Mouse (Mus musculus): ENCODE measurements at regions not wholly inside any gene's neighbourhood (a gene's known extent, or its start where the extent isn't known, plus 50 kb on each side); places are given as distances from the start of the nearest gene placed in this dataset.

GRCm38 (mm10) chr2:167754929-167755551, 65.4 kb upstream of the Tmem189 start:
- Histone ChIP-seq H3K27me3 (ENCODE audit: low read depth, poor library complexity, severe bottlenecking) (peaks cover 3% of the 10 kb centered on the region; the same call in 1 of the 2 replicates), H3K36me3 (no peaks in the 10 kb centered on the region), H3K4me3 (no peak overlapping the region), H3K9me3 (replicated peaks) (no peaks in the 10 kb centered on the region), H3K27ac (replicated peaks) (no peak overlapping the region), H3K4me1 (peaks cover 36% of the 10 kb centered on the region)
- 90% methylated on average over 22 of the region's 22 CpGs for WGBS
- no peak for DNase-seq (ENCODE audit: low spot score)

GRCm38 (mm10) chr2:167753898-167754297, 64.3 kb upstream of the Tmem189 start:
- H3K36me3 ChIP-seq: no peaks in the 10 kb centered on the region
- H3K27ac ChIP-seq (replicated peaks): no peak overlapping the region
- peaks cover 3% of the 10 kb centered on the region; the same call in 1 of the 2 replicates for H3K27me3 ChIP-seq (ENCODE audit: low read depth, poor library complexity, severe bottlenecking)
- DNase-seq (ENCODE audit: low spot score): no peak
- H3K9me3 ChIP-seq (replicated peaks): no peaks in the 10 kb centered on the region
- peaks cover 28% of the 10 kb centered on the region for H3K4me1 ChIP-seq
- no peak overlapping the region for H3K4me3 ChIP-seq
- WGBS: 80% methylated on average over 9 of the region's 9 CpGs

GRCm38 (mm10) chr2:167752805-167753556, 63.4 kb upstream of the Tmem189 start:
- H3K27ac ChIP-seq (replicated peaks): no peak overlapping the region
- DNase-seq (ENCODE audit: low spot score): peak; percentile 31
- 69% methylated on average over 12 of the region's 12 CpGs for WGBS
- H3K4me1 ChIP-seq: peaks cover 19% of the 10 kb centered on the region
- H3K4me3 ChIP-seq: no peak overlapping the region
- H3K9me3 ChIP-seq (replicated peaks): no peaks in the 10 kb centered on the region
- H3K27me3 ChIP-seq (ENCODE audit: low read depth, poor library complexity, severe bottlenecking): peaks cover 3% of the 10 kb centered on the region
- H3K36me3 ChIP-seq: no peaks in the 10 kb centered on the region

- DNase-seq (ENCODE audit: low spot score): no peak
- no peaks in the 10 kb centered on the region for H3K9me3 ChIP-seq (replicated peaks)
- H3K27ac ChIP-seq (replicated peaks): no peak overlapping the region
- 80% methylated on average over 2 of the region's 2 CpGs for WGBS
- peaks cover 3% of the 10 kb centered on the region for H3K27me3 ChIP-seq (ENCODE audit: low read depth, poor library complexity, severe bottlenecking)
- H3K36me3 ChIP-seq: no peaks in the 10 kb centered on the region
- peaks cover 21% of the 10 kb centered on the region for H3K4me1 ChIP-seq
- H3K4me3 ChIP-seq: no peak overlapping the region
Measured at GRCm38 (mm10) chr2:167751585-167751984, 62.0 kb upstream of the Tmem189 start.

- Histone ChIP-seq H3K27me3 (ENCODE audit: low read depth, poor library complexity, severe bottlenecking) (no peaks in the 10 kb centered on the region; the same call in 1 of the 2 replicates), H3K9me3 (replicated peaks) (no peaks in the 10 kb centered on the region), H3K27ac (replicated peaks) (no peak overlapping the region), H3K4me1 (peaks cover 35% of the 10 kb centered on the region), H3K4me3 (no peak overlapping the region), H3K36me3 (no peaks in the 10 kb centered on the region)
- 91% methylated on average over 6 of the region's 6 CpGs for WGBS
- DNase-seq (ENCODE audit: low spot score): no peak
Measured at GRCm38 (mm10) chr2:167748297-167748696, 58.7 kb upstream of the Tmem189 start.

GRCm38 (mm10) chr2:167747164-167747843, 57.7 kb upstream of the Tmem189 start:
- 77% methylated on average over 13 of the region's 13 CpGs for WGBS
- Histone ChIP-seq H3K36me3 (no peaks in the 10 kb centered on the region), H3K9me3 (replicated peaks) (no peaks in the 10 kb centered on the region), H3K27me3 (ENCODE audit: low read depth, poor library complexity, severe bottlenecking) (no peaks in the 10 kb centered on the region; the same call in 1 of the 2 replicates), H3K4me3 (no peak overlapping the region), H3K27ac (replicated peaks) (peak overlapping the region; percentile 70), H3K4me1 (peaks cover 29% of the 10 kb centered on the region)
- DNase-seq (ENCODE audit: low spot score): no peak

- peaks cover 29% of the 10 kb centered on the region for H3K4me1 ChIP-seq
- no peak overlapping the region for H3K4me3 ChIP-seq
- H3K27ac ChIP-seq (replicated peaks): 0 out of 2 replicates have a peak overlapping the region, but pooled peaks have one; percentile 39
- H3K27me3 ChIP-seq (ENCODE audit: low read depth, poor library complexity, severe bottlenecking): no peaks in the 10 kb centered on the region; the same call in 1 of the 2 replicates
- DNase-seq (ENCODE audit: low spot score): no peak
- H3K36me3 ChIP-seq: no peaks in the 10 kb centered on the region
- H3K9me3 ChIP-seq (replicated peaks): no peaks in the 10 kb centered on the region
- WGBS: 83% methylated on average over 4 of the region's 4 CpGs
Measured at GRCm38 (mm10) chr2:167746344-167746743, 56.7 kb upstream of the Tmem189 start.

GRCm38 (mm10) chr2:167745409-167745808, 55.8 kb upstream of the Tmem189 start:
- H3K36me3 ChIP-seq: no peaks in the 10 kb centered on the region
- H3K27me3 ChIP-seq (ENCODE audit: low read depth, poor library complexity, severe bottlenecking): no peaks in the 10 kb centered on the region; the same call in 1 of the 2 replicates
- peaks cover 29% of the 10 kb centered on the region for H3K4me1 ChIP-seq
- 61% methylated on average over 6 of the region's 6 CpGs for WGBS
- peak overlapping the region; percentile 39 for H3K27ac ChIP-seq (replicated peaks)
- DNase-seq (ENCODE audit: low spot score): no peak
- no peaks in the 10 kb centered on the region for H3K9me3 ChIP-seq (replicated peaks)
- no peak overlapping the region for H3K4me3 ChIP-seq

- WGBS: 77% methylated on average over 1 of the region's 1 CpGs
- no peak for DNase-seq (ENCODE audit: low spot score)
- Histone ChIP-seq H3K27ac (replicated peaks) (no peak overlapping the region), H3K9me3 (replicated peaks) (no peaks in the 10 kb centered on the region), H3K4me1 (peaks cover 29% of the 10 kb centered on the region), H3K27me3 (ENCODE audit: low read depth, poor library complexity, severe bottlenecking) (no peaks in the 10 kb centered on the region; the same call in 1 of the 2 replicates), H3K4me3 (no peak overlapping the region), H3K36me3 (no peaks in the 10 kb centered on the region)
Measured at GRCm38 (mm10) chr2:167744080-167744479, 54.5 kb upstream of the Tmem189 start.

GRCm38 (mm10) chr2:167742479-167742878, 52.9 kb upstream of the Tmem189 start:
- H3K27ac ChIP-seq (replicated peaks): no peak overlapping the region
- whole genome bisulfite sequencing: 80% methylated on average over 6 of the region's 6 CpGs
- DNase-seq (ENCODE audit: low spot score): no peak

GRCm38 (mm10) chr2:167740516-167741189, 51.0 kb upstream of the Tmem189 start:
- Histone ChIP-seq H3K36me3 (no peaks in the 10 kb centered on the region), H3K27ac (replicated peaks) (peak overlapping the region; percentile 7; the same call in 1 of the 2 replicates), H3K27me3 (ENCODE audit: low read depth, poor library complexity, severe bottlenecking) (no peaks in the 10 kb centered on the region), H3K4me3 (no peak overlapping the region), H3K4me1 (peaks cover 11% of the 10 kb centered on the region), H3K9me3 (replicated peaks) (no peaks in the 10 kb centered on the region)
- DNase-seq (ENCODE audit: low spot score): no peak
- WGBS: 61% methylated on average over 6 of the region's 6 CpGs

More at GRCm38 (mm10) chr2:167742479-167742878, 52.9 kb upstream of the Tmem189 start:
- Histone ChIP-seq H3K4me1 (peaks cover 29% of the 10 kb centered on the region), H3K4me3 (no peak overlapping the region), H3K27me3 (ENCODE audit: low read depth, poor library complexity, severe bottlenecking) (no peaks in the 10 kb centered on the region), H3K36me3 (no peaks in the 10 kb centered on the region), H3K9me3 (replicated peaks) (no peaks in the 10 kb centered on the region)

All from midbrain, embryonic 10.5 days (tissue).